Mouse (Mus musculus) E14TG2a.4 (cell line): ENCODE measurements around the gene Ugt1a7c.

Experiments used
- H3K27me3 ChIP-seq: 2 replicates; pipeline ENCODE4 v1.6.1; 2014; ENCODE audit warnings: low read length, control low read depth; ENCODE audit not compliant: insufficient read depth
- H3K36me3 ChIP-seq: 2 replicates; pipeline ENCODE4 v1.6.1; 2014; ENCODE audit warnings: low read length, control low read depth; ENCODE audit not compliant: insufficient read depth
- H3K4me1 ChIP-seq: replicated peaks from 2 replicates; pipeline ENCODE4 v1.6.1; 2014; ENCODE audit warnings: low read depth, low read length, control low read depth
- H3K4me3 ChIP-seq: replicated peaks from 2 replicates; pipeline ENCODE4 v1.5.1; 2014; ENCODE audit warnings: mild to moderate bottlenecking, low read length
- H3K9me3 ChIP-seq: 2 replicates; pipeline ENCODE4 v1.6.1; 2014; ENCODE audit warnings: low read length, control low read depth
- CTCF ChIP-seq: conservative IDR thresholded peaks from 2 replicates; pipeline ENCODE4 v1.5.1; 2014; ENCODE audit warnings: low read length
- NANOG ChIP-seq: IDR thresholded peaks from 2 replicates; pipeline ENCODE4 v1.6.1; 2014; ENCODE audit warnings: borderline replicate concordance, low read length, mixed read lengths
- POU5F1 ChIP-seq: IDR thresholded peaks from 2 replicates; pipeline ENCODE4 v1.6.1; 2014; ENCODE audit warnings: low read length, borderline replicate concordance

The Ugt1a7c gene

DNA sequence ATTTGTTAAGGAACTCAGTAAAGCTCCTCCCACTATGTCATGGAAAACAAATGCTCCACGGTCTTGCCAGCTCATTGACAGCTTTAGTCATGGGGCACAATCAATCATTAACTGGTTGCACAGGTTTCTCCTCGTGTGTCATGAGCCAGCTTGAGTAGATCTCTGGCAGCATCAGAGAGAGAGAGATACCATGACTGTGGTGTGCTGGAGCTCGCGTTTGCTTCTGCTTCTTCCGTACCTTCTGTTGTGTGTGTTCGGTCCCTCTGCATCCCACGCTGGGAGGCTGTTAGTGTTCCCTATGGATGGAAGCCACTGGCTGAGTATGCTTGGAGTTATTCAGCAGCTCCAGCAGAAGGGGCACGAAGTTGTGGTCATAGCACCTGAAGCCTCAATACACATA, 117.0 kb downstream of the Ugt1a7c start, which contains the start of gene Ugt1a1:
Ugt1a1 (plus strand) TSS at position 148 of the 400 bp plus-strand sequence.
- Histone ChIP-seq H3K36me3 (no peaks in the 10 kb centered on the region), H3K9me3 (peaks cover 10% of the 10 kb centered on the region), H3K4me3 (no peak within 1 kb of the TSS), H3K27me3 (peaks cover 15% of the 10 kb centered on the region), H3K4me1 (no peaks in the 10 kb centered on the region)
- TF ChIP-seq NANOG (0 out of 2 replicates have a peak, but pooled peaks have one; percentile 3), CTCF (no peak), POU5F1 (no peak)

GRCm38 (mm10) chr1:88212341-88213045, 117.6 kb downstream of the Ugt1a7c start:
- Histone ChIP-seq H3K36me3 (no peaks in the 10 kb centered on the region), H3K4me3 (no peak overlapping the region), H3K4me1 (no peaks in the 10 kb centered on the region), H3K9me3 (peaks cover 10% of the 10 kb centered on the region), H3K27me3 (peaks cover 11% of the 10 kb centered on the region)
- TF ChIP-seq NANOG (0 out of 2 replicates have a peak, but pooled peaks have one; percentile 4), CTCF (no peak), POU5F1 (no peak)

DNA sequence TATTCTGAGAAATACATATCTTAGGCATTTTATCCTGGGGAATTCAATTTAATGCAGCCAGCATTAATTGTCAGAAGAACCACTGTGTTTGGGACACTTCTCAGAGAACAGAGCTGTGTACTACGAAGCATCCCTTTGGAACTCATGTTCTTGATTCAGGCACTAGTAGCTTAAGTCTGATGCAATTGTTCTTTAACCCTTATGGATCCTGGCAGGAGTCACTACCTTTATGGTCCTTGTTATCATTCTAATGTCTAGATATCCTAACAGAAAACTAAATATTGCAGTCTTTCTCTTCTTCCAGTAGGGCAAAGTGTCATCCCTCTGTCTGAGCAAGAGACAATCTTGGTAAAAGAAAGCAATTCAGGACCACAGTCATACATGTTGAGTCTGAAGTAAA, 118.2 kb downstream of the Ugt1a7c start:
- Histone ChIP-seq H3K36me3 (no peaks in the 10 kb centered on the region), H3K27me3 (peaks cover 7% of the 10 kb centered on the region), H3K4me3 (no peak overlapping the region), H3K9me3 (peaks cover 8% of the 10 kb centered on the region), H3K4me1 (no peaks in the 10 kb centered on the region)
- TF ChIP-seq CTCF = no peak

DNA sequence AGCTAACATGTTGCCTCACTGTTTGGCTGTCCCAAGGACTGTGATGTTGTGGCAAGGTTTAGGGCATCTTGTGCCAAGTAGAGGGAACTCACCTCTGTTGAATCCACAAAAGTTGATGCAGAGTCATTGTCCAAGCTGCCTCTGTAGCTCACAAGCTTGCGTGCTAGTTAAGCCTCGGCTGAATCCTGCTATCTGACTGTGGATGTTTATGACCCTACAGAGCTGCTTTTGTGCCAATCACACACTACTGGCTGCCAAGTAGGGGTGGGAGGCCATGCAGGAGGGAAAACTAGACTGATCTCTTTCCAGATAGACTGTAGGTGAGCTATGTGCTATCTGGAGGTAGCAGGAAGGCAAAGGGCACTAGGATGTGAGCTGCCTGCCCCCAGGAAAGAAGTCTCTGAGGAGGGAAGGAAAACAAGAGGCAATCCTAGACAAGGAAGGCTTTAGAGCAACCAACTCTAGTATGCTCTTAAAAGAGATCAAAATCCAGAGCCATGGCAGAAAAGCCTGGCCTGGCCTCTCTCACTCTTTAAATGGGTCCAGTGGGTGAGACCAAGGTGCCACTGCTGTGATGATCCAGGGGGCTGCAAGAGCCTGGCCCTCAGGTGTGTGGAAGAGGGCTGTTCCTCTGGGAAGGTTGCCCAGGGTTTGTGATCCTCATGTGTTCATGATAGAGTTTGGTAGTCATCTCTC, 119.1 kb downstream of the Ugt1a7c start:
- H3K4me3 ChIP-seq = no peak overlapping the region
- TF ChIP-seq CTCF = no peak
- no peak for TF ChIP-seq NANOG
- no peak for TF ChIP-seq POU5F1
- H3K4me1 ChIP-seq = no peaks in the 10 kb centered on the region
- peaks cover 8% of the 10 kb centered on the region for H3K9me3 ChIP-seq
- no peaks in the 10 kb centered on the region for H3K36me3 ChIP-seq
- H3K27me3 ChIP-seq = peaks cover 7% of the 10 kb centered on the region

DNA sequence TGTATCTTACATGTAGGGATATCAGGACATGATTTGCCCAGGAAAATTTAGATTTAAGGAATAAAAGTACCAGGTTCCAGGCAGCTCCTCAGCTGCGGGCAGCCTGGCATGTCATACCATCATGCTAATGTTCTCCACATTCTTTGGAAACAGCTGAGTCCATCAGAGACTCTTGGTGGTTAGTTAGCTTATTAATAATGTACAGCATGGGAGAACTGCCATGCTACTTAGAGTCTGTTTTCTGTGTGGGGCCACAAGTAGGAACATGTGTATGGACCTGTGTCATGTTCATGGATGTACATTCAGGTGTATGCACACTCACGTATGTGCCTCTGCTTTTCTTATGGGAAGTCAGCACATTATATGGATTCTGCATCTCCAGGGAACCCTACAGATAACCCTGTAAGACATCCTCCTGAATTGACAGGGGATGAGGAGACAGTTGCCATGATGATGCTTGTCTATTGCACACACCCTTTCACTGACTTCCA, 119.6 kb downstream of the Ugt1a7c start:
- Histone ChIP-seq H3K9me3 (peaks cover 8% of the 10 kb centered on the region), H3K4me1 (no peaks in the 10 kb centered on the region), H3K27me3 (peaks cover 7% of the 10 kb centered on the region; the same call in 1 of the 2 replicates), H3K4me3 (no peak overlapping the region), H3K36me3 (no peaks in the 10 kb centered on the region)
- TF ChIP-seq POU5F1 (no peak), CTCF (no peak), NANOG (no peak)

DNA sequence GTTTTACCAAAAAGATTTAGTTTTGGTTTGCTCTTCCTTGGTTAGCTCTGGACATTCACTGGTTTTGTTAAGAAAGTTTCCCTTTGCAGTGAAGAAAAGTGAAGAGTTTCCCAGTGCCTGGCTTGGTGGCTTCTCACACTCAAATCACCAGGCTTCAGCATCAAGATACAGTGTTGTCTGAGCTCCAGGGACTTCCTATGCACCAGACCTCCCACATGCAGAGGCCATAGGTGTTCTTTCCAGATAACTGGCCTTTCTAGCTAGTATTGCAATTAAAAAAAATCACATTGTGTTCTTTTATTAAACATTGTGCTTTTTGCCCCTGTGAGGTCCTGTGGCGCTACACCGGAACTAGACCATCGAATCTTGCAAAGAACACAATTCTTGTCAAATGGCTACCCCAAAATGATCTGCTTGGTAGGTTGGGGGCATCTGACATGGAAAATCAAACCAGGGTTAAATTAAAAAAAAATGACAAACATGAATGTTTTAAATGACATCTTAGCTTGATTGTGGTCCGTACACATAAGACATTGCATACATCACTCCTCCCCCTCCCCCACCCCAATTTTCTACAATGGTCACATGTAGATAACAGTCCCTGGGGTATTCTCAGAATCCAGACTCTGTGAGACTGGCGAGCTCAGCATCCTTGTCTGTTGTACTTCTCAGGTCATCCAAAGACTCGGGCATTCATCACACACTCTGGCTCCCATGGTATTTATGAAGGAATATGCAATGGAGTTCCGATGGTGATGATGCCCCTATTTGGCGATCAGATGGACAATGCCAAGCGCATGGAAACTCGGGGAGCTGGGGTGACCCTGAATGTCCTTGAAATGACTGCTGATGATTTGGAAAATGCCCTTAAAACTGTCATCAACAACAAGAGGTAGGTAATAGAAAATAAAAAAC, 120.9 kb downstream of the Ugt1a7c start:
- H3K4me1 ChIP-seq = no peaks in the 10 kb centered on the region
- H3K4me3 ChIP-seq = no peak overlapping the region
- peaks cover 2% of the 10 kb centered on the region; the same call in 1 of the 2 replicates for H3K27me3 ChIP-seq
- peaks cover 8% of the 10 kb centered on the region for H3K9me3 ChIP-seq
- no peaks in the 10 kb centered on the region for H3K36me3 ChIP-seq
- TF ChIP-seq POU5F1 (no peak), CTCF (no peak), NANOG (no peak)

DNA sequence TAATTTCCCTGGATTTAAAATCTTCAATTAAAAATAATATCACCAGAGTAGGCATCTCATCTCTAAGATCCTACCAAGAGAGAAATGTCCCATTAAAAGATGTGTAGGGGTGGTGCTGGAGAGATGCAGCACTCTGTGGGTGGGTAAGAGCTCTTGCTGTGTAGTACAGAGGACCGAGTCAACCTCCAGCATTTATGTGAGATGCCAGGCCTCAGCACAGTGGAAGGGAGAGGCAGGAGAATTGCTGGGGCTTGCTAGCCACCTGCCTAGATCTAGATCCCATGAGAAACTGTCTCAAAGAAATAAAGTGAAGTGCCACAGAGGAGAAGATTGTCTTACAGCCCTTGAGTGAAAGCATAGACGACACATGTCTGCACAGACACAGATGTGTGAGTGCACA, 121.7 kb downstream of the Ugt1a7c start:
- no peak overlapping the region for H3K4me3 ChIP-seq
- no peaks in the 10 kb centered on the region for H3K4me1 ChIP-seq
- peaks cover 2% of the 10 kb centered on the region; the same call in 1 of the 2 replicates for H3K27me3 ChIP-seq
- no peak for TF ChIP-seq POU5F1
- TF ChIP-seq CTCF = no peak
- TF ChIP-seq NANOG = no peak
- H3K36me3 ChIP-seq = no peaks in the 10 kb centered on the region
- H3K9me3 ChIP-seq = peaks cover 8% of the 10 kb centered on the region

GRCm38 (mm10) chr1:88217144-88217543, 122.3 kb downstream of the Ugt1a7c start:
- Histone ChIP-seq H3K27me3 (peaks cover 2% of the 10 kb centered on the region; the same call in 1 of the 2 replicates), H3K9me3 (peaks cover 8% of the 10 kb centered on the region), H3K4me3 (no peak overlapping the region), H3K4me1 (no peaks in the 10 kb centered on the region), H3K36me3 (no peaks in the 10 kb centered on the region)
- TF ChIP-seq NANOG = no peak
- peak; percentile 54 for TF ChIP-seq CTCF
